Mouse (Mus musculus): Measurements from ENCODE around the gene Gm20388.

GRCm38 (mm10) chr8:123242107-123242923 is 3331.7 kb downstream of the Gm20388 start:
- TF ChIP-seq CTCF (IDR thresholded peaks at IDR 0.05; ENCODE audit: borderline replicate concordance, insufficient read depth, low read depth, low read length) (no peak), POLR2A (IDR thresholded peaks at IDR 0.05; ENCODE audit: borderline replicate concordance, insufficient read depth, low read length) (no peak)
